Mouse (Mus musculus) erythroblast, embryonic 14.5 days (primary cell): ENCODE measurements around the gene Tfip11.

ENCODE experiments used
- GATA1 ChIP-seq: IDR thresholded peaks from 2 replicates; pipeline ENCODE4 v1.6.1; 2012; ENCODE audit warnings: low read length, inconsistent platforms, mixed read lengths
- TAL1 ChIP-seq: IDR thresholded peaks from 3 replicates; pipeline ENCODE4 v1.6.1; 2012; ENCODE audit warnings: low read length, inconsistent platforms, mixed read lengths

GRCm38 (mm10) chr5:112291866-112292265 is 34.3 kb upstream of the Tfip11 start:
- TF ChIP-seq GATA1 = no peak
- no peak for TF ChIP-seq TAL1
